Mouse (Mus musculus): Measurements from ENCODE around the gene Fars2.

The Fars2 gene

DNA sequence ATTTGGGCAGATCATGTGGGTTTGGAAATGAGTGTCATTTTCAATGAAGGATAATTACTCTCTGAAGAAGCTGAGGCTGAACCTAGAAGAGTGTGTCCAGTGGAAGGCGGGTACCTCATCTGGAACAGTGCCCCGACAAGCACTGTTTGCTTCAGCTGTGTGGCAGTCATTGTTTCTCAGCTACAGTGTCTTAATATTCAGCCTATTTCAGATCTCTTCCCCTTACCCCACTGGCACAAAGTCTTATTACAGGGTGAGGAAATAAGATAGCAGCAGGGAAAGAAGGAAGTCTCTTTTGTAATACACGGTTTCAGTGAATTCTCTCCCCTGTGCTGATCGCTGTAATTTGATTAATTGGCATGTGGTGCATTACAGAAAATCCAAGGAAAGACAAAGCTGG, 101.1 kb downstream of the Fars2 start:
- no peak for DNase-seq (ENCODE audit: low read depth, low spot score)

DNA sequence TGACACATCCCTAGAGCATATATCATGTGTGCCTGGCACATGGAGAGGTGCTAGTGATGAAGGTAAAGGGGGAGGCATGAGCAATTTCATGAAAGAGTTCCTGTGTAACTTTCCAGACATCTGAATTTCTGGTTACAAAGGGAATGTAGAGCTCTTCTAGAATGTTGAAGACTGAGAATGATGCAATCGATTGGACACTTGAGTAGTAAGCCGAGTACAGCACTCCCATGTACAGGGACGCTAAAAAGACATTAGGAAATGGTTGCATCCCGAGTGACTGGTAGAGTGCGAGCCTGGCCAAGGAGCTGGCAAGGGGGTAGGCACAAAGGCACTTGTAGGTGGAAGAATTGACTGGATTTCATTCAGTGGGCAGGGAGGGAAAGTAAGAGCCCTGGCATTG, 102.3 kb downstream of the Fars2 start:
- no peak for DNase-seq (ENCODE audit: low read depth, low spot score)

- no peak for DNase-seq (ENCODE audit: low read depth, low spot score)
These were observed 104.7 kb downstream of the Fars2 start for GRCm38 (mm10) chr13:36221897-36222296.

GRCm38 (mm10) chr13:36222721-36223120, 105.5 kb downstream of the Fars2 start:
- DNase-seq (ENCODE audit: low read depth, low spot score), result no peak

DNA sequence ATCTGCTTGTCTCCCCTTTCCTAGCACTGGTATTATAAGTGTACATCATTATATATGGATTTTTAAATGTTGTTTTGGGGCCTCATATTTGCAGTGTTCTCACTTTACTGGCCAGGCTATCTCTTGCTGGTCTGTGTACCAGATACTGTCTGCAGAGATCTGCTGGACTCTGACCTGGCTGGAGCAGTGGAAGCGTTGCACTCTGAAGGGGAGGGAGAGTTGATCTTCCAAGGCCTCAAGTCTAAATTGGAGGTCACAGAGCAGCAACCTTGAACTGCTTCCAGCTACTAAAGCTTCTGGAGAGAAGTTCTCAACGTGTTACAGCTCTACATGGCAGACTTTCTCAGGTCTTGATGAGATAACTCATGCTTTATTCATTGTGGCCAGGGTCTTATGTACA, 107.2 kb downstream of the Fars2 start:
- DNase-seq (ENCODE audit: low read depth, low spot score), result no peak

DNA sequence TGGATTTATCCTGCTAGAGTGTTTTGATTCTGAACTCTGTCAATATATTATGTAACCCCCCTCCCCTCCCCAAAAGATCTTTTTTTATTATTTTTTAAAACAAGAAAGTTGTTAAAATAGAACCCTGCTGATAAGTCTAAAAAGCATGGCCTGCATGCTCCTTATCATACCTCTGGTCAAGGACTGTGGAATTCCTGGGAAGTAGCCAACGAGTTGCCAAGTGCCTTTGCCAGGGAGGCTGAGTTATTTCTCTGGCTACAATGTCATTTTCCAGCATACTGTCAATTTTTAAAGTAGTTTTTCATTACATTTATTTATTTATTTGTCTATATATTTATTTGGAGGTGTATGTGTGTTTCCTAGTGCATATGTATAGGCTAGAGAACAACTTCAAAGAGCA, 125.0 kb downstream of the Fars2 start:
- DNase-seq (ENCODE audit: low read depth, low spot score), result no peak

DNA sequence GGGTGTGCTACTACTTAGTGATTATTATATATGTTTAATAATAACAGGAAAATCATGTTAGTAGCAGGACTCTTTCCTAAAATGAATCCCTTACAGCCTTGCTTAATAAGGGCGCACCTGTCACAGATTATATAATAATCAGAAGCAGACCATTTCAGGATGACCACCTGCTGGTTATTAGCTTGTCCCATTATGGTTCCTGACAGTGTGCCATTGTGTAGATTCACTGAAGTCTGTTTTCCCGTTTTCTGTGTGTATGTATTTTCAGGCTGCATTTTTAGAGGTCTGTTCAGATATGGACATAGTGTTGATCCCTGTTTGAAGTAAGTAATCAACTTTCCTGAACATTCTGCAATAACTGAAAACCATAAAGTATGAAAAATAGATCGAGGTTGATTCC, 136.7 kb downstream of the Fars2 start:
- no peak for DNase-seq (ENCODE audit: low read depth, low spot score)

DNA sequence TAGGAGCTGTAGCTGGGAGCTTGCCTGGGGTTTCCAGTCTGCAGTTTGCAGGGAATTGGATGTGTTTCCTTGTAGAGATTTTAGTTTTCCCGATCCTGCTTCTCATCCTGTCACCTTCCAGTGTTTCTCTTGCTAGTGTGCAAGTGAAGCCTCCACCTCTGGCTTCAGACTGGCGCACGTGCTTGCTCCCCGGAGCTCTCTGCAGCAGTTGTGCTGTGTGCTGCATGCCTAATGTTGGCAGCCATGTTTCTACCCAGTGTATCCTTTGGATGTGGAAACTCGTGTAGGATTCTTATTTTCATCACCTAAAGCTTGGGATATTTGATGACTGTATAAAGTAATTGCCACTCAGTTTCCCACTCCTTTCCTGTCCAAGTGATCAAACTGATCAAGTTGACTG, 140.0 kb downstream of the Fars2 start:
- no peak for DNase-seq (ENCODE audit: low read depth, low spot score)

GRCm38 (mm10) chr13:36259754-36260153, 142.5 kb downstream of the Fars2 start:
- DNase-seq (ENCODE audit: low read depth, low spot score), result no peak

DNA sequence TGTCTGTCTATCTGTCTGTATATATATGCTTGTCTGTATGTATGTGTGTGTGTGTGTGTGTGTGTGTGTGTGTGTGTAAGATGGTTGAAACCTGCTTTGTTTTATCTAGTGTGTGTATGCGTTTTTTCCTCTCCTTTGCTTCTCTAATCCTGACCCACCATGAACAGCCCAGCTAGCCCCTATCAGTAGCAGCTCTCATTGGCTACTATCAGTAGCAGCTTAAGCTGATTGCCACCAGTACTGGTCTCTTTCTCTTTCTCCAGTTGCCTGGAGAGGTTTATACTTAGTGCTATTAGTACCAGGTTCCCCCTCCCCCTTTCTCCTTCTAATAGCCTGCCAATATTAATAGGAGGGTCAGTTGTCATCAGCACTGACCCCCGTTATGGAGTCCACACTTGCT, 144.1 kb downstream of the Fars2 start:
- DNase-seq (ENCODE audit: low read depth, low spot score), result no peak

GRCm38 (mm10) chr13:36263240-36264095, 146.3 kb downstream of the Fars2 start:
- no peak for DNase-seq (ENCODE audit: low read depth, low spot score)

DNA sequence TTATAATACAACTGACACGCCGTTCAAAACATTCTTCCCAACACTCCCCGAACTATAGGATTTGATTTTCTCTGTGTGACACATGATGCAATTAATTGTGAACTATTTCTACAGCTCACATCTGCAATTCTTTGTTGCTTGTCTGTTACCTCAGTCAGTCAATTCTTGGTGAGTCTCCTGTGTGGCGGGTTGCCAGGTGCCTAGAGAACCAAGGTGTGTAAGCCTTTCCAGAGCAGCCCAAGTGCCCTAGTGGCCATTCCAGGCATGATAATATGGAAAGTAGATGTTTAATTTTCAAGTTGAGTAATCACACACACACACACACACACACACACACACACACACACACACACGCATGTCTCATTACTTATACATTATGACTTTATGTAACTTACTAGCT, 147.2 kb downstream of the Fars2 start:
- DNase-seq (ENCODE audit: low read depth, low spot score), result no peak

DNA sequence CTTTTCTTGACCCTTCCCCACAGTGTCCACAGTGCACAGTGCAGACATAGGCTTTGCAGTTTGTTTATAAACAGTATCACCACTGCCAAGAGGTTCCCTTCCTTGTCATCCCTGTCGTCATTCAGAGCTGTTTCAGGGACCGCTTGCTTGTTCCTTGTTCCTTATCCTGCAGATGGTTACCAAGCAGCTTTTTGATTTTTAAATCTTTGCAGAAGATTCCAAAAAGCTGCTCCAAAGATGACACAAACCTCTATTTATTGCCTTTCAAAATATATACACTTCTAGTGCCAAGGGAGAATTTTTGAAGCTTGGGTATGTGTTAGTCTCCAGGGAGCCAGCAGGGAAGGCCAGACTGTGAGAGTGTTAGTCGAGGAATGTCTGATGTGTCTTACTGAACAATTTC, 148.1 kb downstream of the Fars2 start:
- DNase-seq (ENCODE audit: low read depth, low spot score), result no peak

DNA sequence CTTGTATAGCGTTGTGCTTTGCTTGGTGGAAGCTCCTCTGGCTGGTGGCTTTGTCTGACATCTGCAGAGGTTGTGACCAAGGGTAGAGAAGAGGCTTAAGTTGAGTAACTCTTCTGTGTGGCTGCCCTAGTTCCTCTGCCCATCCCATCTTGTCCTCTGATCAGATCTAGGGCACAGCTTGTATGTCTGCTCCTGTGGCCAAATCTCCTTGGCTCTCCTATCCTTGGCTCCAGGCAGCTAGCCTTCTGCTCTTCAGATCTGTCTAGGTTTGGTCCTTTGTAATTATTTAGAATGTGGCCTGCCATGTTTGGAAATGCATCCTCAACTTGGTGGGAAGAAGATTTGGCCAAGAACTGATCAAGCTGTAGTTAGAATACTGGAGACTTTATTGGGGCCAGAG, 150.2 kb downstream of the Fars2 start:
- DNase-seq (ENCODE audit: low read depth, low spot score), result no peak

DNA sequence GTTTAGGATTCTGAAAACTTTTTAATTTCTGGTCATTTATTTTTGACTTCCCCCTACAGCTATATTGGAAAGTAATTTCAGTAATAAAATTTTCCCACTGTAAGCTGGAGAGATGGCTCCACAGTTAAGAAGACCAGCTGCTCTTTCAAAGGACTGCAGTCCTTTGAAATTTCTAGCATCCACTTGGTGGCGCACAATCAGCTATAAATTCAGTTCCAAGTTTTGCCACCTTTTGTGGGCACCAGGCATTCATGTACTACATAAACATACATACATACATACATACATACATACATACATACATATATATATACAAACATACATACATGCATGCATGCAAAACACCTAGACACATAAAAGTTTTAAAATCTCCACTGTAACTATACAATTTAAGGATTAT, 153.7 kb downstream of the Fars2 start:
- DNase-seq (ENCODE audit: low read depth, low spot score), result no peak

GRCm38 (mm10) chr13:36273497-36273896, 156.3 kb downstream of the Fars2 start:
- DNase-seq (ENCODE audit: low read depth, low spot score), result no peak

GRCm38 (mm10) chr13:36276194-36276593, 159.0 kb downstream of the Fars2 start:
- no peak for DNase-seq (ENCODE audit: low read depth, low spot score)

- no peak for DNase-seq (ENCODE audit: low read depth, low spot score)
These were observed 164.8 kb downstream of the Fars2 start for GRCm38 (mm10) chr13:36282018-36282417.

DNA sequence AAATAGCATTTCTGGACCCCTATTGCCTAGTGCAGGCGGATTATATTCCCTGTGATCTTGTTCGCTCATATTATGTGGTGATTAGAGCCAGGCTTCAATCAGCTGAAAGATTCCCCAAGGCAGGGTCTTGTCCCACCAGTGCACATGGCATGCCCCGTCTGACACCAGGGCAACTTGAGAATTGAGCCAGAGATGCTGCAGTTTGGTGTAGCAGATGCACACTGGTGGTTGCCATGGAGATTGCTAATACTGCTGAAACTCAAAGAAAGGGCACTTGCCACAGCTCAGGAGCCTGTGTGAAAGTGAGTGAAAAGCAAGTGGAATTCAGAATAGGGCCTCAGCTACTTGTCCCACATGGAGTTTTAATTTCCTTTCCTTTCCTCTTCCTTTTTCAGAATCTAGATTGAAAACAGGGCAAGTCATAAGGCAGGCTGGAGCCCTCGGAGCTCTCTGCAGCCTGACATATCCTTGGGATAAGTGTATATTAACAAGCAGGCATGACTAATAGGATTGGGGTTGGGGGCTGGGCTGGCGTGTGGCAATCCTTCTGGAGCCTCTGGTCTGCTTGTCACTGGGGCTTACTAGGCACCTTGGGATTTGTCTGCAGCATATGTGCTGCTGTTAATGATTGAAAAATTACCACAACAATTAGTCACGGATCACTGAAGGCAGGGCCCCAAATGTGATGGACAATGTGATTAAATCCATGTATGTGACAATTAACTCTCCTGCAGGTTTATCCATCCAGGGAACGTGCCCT, 165.8 kb downstream of the Fars2 start:
- no peak for DNase-seq (ENCODE audit: low read depth, low spot score)

DNA sequence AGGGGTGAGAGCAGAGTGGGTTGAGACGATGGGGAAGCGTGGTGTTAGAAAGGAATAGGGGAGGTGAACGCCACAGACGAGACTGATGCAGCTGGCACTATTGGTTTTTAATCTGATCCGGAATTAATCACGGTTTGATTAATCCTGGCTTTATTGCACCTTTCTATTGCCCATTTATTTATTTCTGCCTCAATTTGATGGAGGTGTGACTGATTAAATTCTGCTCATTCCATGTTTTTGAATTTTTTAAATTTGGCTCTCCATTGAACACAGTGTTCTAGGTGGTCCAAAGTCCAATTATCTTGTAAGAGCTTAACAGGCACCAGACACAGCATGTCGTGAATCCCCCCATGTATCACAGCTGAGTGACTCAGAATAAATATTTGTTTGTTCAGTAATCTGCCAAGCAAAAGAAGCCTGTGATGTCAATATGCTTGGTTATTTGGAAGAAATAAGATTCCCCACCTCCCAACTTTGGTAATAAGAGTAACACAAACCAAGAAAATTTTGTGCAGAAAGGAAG, 166.4 kb downstream of the Fars2 start:
- DNase-seq (ENCODE audit: low read depth, low spot score), result no peak

DNA sequence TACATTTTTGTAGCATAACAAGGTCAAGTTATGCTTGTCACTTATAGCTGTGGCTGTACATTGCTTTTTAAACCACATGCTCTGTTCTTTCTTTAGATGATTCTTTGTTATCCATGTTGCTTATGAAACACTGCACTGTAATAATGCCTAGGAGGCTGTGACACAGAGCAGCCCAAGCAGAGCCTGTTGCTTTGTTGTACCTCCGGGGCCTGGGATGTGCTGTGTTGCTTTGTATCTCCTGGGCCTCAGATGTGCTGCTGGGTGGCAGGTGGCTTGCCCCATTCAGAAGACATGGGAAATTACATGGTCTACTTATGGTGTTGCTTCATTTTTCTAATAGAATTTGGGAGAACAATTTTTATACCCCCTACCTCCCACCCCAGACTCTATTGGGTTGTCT, 166.9 kb downstream of the Fars2 start:
- no peak for DNase-seq (ENCODE audit: low read depth, low spot score)

DNA sequence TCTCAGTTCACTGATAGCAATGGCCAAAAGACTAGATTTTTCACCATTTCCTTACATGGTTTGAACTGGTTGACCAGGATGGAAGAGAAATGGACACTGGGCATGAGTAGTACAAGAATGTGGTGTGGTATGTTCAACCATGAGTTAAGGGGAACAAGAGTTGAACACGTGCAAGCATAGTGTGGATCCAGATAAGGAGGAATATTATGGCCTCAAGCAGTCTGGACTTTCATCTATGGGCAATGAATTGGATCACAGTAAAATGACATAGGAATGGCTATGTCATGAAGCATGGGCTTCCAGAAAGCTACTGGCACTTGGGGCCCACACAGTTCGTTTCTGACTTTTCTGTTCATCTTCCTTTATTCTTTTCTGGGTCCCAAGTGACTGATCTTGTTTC, 168.0 kb downstream of the Fars2 start:
- no peak for DNase-seq (ENCODE audit: low read depth, low spot score)

- DNase-seq (ENCODE audit: low read depth, low spot score), result no peak
These were observed 176.3 kb downstream of the Fars2 start for GRCm38 (mm10) chr13:36293511-36293910.

Data from WW6 (cell line).